Mouse (Mus musculus): ENCODE results near the gene Kcns1. TPM values are rescaled to one million over a fixed set of nuclear protein-coding genes. Genes with fewer than 3 reads are reported as not detected.
A peak's percentile ranks its signal among the peaks of the same experiment; 100 is the strongest.
"Not testable (repeated sequence)": the region's sequence is repeated elsewhere in the genome, so short reads cannot be mapped to it uniquely, and the experiment has no call there.

Kcns1 gene
- 0.01 and 0.02 TPM in 2 replicates for polyA plus RNA-seq (2012; rRNA removed)
- polyA plus RNA-seq (2014; fragmentation: Nextera tagmentation; extraction: Ambion mirVana), result not detected in 2 replicates

DNA sequence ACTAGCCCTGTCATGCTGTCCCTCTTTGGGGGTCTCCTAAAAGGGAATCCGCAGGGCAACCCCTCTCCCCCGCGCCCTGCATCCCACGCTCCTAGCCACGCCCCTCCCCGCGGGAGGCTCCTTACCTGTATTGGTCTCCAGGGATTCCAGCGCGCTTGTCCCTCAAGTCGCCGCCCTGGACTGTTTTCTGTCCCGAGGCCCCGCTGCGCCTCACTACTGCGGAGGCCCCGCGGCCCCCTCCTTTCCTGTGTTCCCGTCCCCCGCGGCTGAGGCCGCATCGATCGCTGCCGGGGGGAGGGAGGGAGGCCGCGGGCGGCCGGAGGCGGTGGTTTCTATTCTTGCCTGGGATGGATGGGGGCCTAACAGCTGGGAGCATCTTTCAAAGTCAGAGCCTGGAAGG lies at the start of gene Kcns1:
Kcns1 (minus strand) TSS at position 212 of the 400 bp plus-strand sequence.
- Histone ChIP-seq H3K27me3 (ENCODE audit: control insufficient read depth, insufficient read depth, low read length) (peaks cover 54% of the 10 kb centered on the region), H3K4me1 (replicated peaks; ENCODE audit: control insufficient read depth in 2 of 2, insufficient read depth in 2 of 2, low read length in 1 of 2) (0 out of 4 replicates have a peak, but pooled peaks cover 0 to 2% of the 10 kb centered on the region in 2 experiments), H3K36me3 (replicated peaks; ENCODE audit: control insufficient read depth, insufficient read depth, low read depth) (no peaks in the 10 kb centered on the region), H3K9ac (replicated peaks) (no peak within 1 kb of the TSS), H3K4me2 (ENCODE audit: low read depth) (peak within 1 kb of the TSS; percentile 33; the same call in 1 of the 2 replicates), H3K9me3 (ENCODE audit: control insufficient read depth, low read length) (no peaks in the 10 kb centered on the region), H3K27ac (no peak within 1 kb of the TSS), H3K4me3 (ENCODE audit: insufficient read depth in 1 of 2, low read depth in 2 of 2, low read length in 2 of 2) (0 out of 4 replicates have a peak within 1 kb of the TSS, but pooled peaks of 1 of the 2 experiments have one; percentile 16)
- WGBS (ENCODE audit: insufficient replicate concordance), result under 1% methylated on average over 29 of the region's 29 CpGs
- TF ChIP-seq CTCF (IDR thresholded peaks at IDR 0.05; ENCODE audit: low read depth), result no peak
- no peak for TF ChIP-seq EP300 (IDR thresholded peaks at IDR 0.05; ENCODE audit: low read depth)
- no peak for ATAC-seq (ENCODE audit: insufficient read depth)
- no peak for DNase-seq (ENCODE audit: low read depth in 3 of 3, low spot score in 3 of 3)

DNA sequence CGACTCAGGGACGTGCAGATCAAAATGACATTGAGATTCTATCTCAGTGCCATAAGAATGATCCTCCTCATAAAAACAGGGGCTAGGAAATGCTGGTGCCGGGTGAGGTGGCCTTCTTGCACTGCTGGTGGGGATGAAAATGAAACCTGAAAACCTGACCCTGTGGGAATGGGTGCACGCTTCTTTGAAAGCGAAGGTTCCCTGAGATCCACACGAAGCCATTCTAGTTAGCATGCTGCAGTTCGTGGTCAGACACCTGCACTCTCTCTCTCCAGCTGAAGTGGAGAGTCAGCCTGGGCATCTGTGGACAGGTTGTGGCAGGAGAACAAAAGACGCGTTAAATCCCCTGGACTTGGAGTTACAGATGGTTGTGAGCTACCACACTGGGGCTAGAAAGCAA lies 48.4 kb upstream of the Kcns1 start:
- Histone ChIP-seq H3K27me3 (ENCODE audit: control insufficient read depth, insufficient read depth, low read length) (no peaks in the 10 kb centered on the region), H3K4me1 (replicated peaks; ENCODE audit: control insufficient read depth in 2 of 2, insufficient read depth in 2 of 2, low read length in 1 of 2) (no peaks in the 10 kb centered on the region), H3K36me3 (replicated peaks; ENCODE audit: control insufficient read depth, insufficient read depth, low read depth) (no peaks in the 10 kb centered on the region), H3K9me3 (ENCODE audit: control insufficient read depth, low read length) (no peaks in the 10 kb centered on the region), H3K27ac (no peak overlapping the region), H3K4me3 (ENCODE audit: insufficient read depth in 1 of 2, low read depth in 2 of 2, low read length in 2 of 2) (no peak overlapping the region), H3K9ac (replicated peaks) (no peak overlapping the region), H3K4me2 (ENCODE audit: low read depth) (no peak overlapping the region)
- DNase-seq (ENCODE audit: low read depth in 3 of 3, low spot score in 3 of 3), result no peak
- TF ChIP-seq EP300 (IDR thresholded peaks at IDR 0.05; ENCODE audit: low read depth) (no peak), CTCF (IDR thresholded peaks at IDR 0.05; ENCODE audit: low read depth) (no peak)
- WGBS (ENCODE audit: insufficient replicate concordance), result 69% methylated on average over 9 of the region's 9 CpGs
- no peak for ATAC-seq (ENCODE audit: insufficient read depth)

DNA sequence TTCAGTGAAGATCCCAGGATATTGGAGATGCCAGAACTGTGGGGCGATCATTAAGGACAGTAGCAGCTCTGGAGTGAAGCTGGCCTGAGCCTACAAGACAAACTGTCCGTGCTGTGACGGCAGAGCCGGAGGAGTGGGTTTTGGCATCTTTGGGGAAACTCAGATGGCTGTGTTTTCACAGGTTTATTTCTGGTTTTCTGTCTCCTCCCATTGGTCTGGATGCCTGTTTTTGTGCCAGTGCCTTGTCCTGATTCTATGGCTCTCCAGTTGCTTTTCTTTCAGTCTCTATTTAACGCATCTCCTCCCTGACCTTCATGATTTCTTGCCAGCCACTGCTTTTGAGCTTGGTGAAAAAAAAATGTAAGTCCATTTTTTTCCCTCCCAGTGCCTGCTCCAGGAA lies 41.8 kb upstream of the Kcns1 start:
- TF ChIP-seq EP300 (IDR thresholded peaks at IDR 0.05; ENCODE audit: low read depth) (no peak), CTCF (IDR thresholded peaks at IDR 0.05; ENCODE audit: low read depth) (no peak)
- H3K27me3 ChIP-seq (ENCODE audit: control insufficient read depth, insufficient read depth, low read length), result no peaks in the 10 kb centered on the region
- ATAC-seq (ENCODE audit: insufficient read depth) (no peak), DNase-seq (ENCODE audit: low read depth in 3 of 3, low spot score in 3 of 3) (no peak)
- no peaks in the 10 kb centered on the region for H3K4me1 ChIP-seq (replicated peaks; ENCODE audit: control insufficient read depth in 2 of 2, insufficient read depth in 2 of 2, low read length in 1 of 2)
- H3K4me2 ChIP-seq (ENCODE audit: low read depth), result no peak overlapping the region
- no peaks in the 10 kb centered on the region for H3K9me3 ChIP-seq (ENCODE audit: control insufficient read depth, low read length)
- 70% methylated on average over 5 of the region's 5 CpGs for WGBS (ENCODE audit: insufficient replicate concordance)
- no peaks in the 10 kb centered on the region for H3K36me3 ChIP-seq (replicated peaks; ENCODE audit: control insufficient read depth, insufficient read depth, low read depth)
- H3K4me3 ChIP-seq (ENCODE audit: insufficient read depth in 1 of 2, low read depth in 2 of 2, low read length in 2 of 2), result no peak overlapping the region
- H3K27ac ChIP-seq, result no peak overlapping the region
- H3K9ac ChIP-seq (replicated peaks), result no peak overlapping the region

DNA sequence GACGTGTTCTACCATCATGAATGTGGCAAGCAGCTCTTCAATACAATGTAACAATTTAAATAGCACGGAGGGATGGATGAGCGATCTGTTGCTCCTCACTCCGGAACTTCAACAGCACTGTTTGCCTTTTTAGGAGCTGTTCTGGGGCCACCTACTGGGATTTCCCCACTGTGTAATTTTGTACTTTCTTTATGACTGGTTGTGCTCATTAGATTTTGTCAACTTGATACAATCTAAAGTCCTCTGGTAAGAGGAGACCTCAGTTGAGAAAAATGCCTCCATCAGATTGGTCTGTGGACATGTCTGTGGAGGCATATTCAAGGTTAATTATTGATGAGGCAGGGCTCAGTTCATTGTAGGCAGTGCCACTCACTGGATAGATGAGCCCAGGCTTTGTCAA lies 40.0 kb upstream of the Kcns1 start:
- Histone ChIP-seq H3K4me1 (replicated peaks; ENCODE audit: control insufficient read depth in 2 of 2, insufficient read depth in 2 of 2, low read length in 1 of 2) (no peaks in the 10 kb centered on the region), H3K9ac (replicated peaks) (no peak overlapping the region), H3K27me3 (ENCODE audit: control insufficient read depth, insufficient read depth, low read length) (no peaks in the 10 kb centered on the region), H3K27ac (no peak overlapping the region), H3K4me3 (ENCODE audit: insufficient read depth in 1 of 2, low read depth in 2 of 2, low read length in 2 of 2) (no peak overlapping the region), H3K36me3 (replicated peaks; ENCODE audit: control insufficient read depth, insufficient read depth, low read depth) (no peaks in the 10 kb centered on the region), H3K4me2 (ENCODE audit: low read depth) (no peak overlapping the region), H3K9me3 (ENCODE audit: control insufficient read depth, low read length) (no peaks in the 10 kb centered on the region)
- DNase-seq (ENCODE audit: low read depth in 3 of 3, low spot score in 3 of 3) (no peak), ATAC-seq (ENCODE audit: insufficient read depth) (no peak)
- 75% methylated on average over 4 of the region's 4 CpGs for WGBS (ENCODE audit: insufficient replicate concordance)
- TF ChIP-seq EP300 (IDR thresholded peaks at IDR 0.05; ENCODE audit: low read depth) (no peak), CTCF (IDR thresholded peaks at IDR 0.05; ENCODE audit: low read depth) (no peak)

DNA sequence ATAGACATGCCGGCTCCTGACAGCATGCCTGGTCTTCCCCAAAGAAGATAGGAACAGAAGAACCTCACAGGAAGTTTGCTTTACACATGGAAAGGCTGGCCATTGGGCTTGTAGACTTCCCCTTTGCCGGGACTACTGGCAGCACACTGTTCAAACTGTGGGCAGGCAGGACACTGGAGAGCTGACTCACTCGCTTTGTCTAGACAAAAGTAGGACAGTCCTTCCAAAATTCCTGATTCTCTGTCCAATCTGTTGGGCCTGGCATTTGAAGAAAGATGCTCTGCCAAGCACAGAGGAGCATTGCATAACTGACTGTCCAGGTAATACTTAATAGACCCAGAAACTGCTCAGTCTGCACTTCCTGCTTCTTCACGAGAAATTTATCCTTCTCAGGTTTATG lies 35.8 kb upstream of the Kcns1 start:
- Histone ChIP-seq H3K9ac (replicated peaks) (no peak overlapping the region), H3K4me1 (replicated peaks; ENCODE audit: control insufficient read depth in 2 of 2, insufficient read depth in 2 of 2, low read length in 1 of 2) (no peaks in the 10 kb centered on the region), H3K27ac (no peak overlapping the region), H3K4me2 (ENCODE audit: low read depth) (no peak overlapping the region), H3K4me3 (ENCODE audit: insufficient read depth in 1 of 2, low read depth in 2 of 2, low read length in 2 of 2) (no peak overlapping the region), H3K9me3 (ENCODE audit: control insufficient read depth, low read length) (no peaks in the 10 kb centered on the region), H3K36me3 (replicated peaks; ENCODE audit: control insufficient read depth, insufficient read depth, low read depth) (no peaks in the 10 kb centered on the region), H3K27me3 (ENCODE audit: control insufficient read depth, insufficient read depth, low read length) (no peaks in the 10 kb centered on the region)
- ATAC-seq (ENCODE audit: insufficient read depth), result no peak
- no peak for DNase-seq (ENCODE audit: low read depth in 3 of 3, low spot score in 3 of 3)
- 34% methylated on average over 4 of the region's 4 CpGs for WGBS (ENCODE audit: insufficient replicate concordance)
- no peak for TF ChIP-seq CTCF (IDR thresholded peaks at IDR 0.05; ENCODE audit: low read depth)
- no peak for TF ChIP-seq EP300 (IDR thresholded peaks at IDR 0.05; ENCODE audit: low read depth)

DNA sequence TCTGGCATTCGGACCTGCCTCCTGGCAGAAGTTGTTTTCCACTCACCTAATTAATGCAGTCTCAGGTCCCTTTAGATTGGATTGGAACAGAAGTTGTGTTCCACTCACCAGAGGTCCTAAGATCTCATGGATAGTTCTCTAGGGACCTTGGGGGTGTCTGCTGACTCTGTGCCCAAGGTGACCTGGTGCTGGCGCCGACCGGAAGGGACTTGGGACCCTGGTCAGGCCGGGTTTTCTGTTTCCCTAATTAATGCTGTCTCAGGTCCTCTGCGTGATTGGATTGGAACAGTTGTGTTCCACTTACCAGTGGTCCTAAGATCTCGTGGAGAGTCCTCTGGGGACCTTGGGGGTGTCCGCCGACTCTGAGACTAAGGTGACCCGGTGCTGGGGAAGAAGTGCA lies 35.1 kb upstream of the Kcns1 start:
- H3K27me3 ChIP-seq (ENCODE audit: control insufficient read depth, insufficient read depth, low read length); H3K4me2 ChIP-seq (ENCODE audit: low read depth); H3K27ac ChIP-seq; H3K9me3 ChIP-seq (ENCODE audit: control insufficient read depth, low read length); H3K4me1 ChIP-seq (replicated peaks; ENCODE audit: control insufficient read depth in 2 of 2, insufficient read depth in 2 of 2, low read length in 1 of 2); H3K4me3 ChIP-seq (ENCODE audit: insufficient read depth in 1 of 2, low read depth in 2 of 2, low read length in 2 of 2); H3K36me3 ChIP-seq (replicated peaks; ENCODE audit: control insufficient read depth, insufficient read depth, low read depth); ATAC-seq (ENCODE audit: insufficient read depth); DNase-seq (ENCODE audit: low read depth in 3 of 3, low spot score in 3 of 3); H3K9ac ChIP-seq (replicated peaks): not testable (repeated sequence)
- 72% methylated on average over 10 of the region's 10 CpGs for WGBS (ENCODE audit: insufficient replicate concordance)
